Mouse (Mus musculus) E14TG2a.4 (cell line): Measurements from ENCODE around the gene Tspan5.

Source experiments
- CTCF ChIP-seq: conservative IDR thresholded peaks from 2 replicates; pipeline ENCODE4 v1.5.1; 2014; ENCODE audit warnings: low read length
- NANOG ChIP-seq: IDR thresholded peaks from 2 replicates; pipeline ENCODE4 v1.6.1; 2014; ENCODE audit warnings: borderline replicate concordance, low read length, mixed read lengths
- POU5F1 ChIP-seq: IDR thresholded peaks from 2 replicates; pipeline ENCODE4 v1.6.1; 2014; ENCODE audit warnings: low read length, borderline replicate concordance

GRCm38 (mm10) chr3:138909313-138909712 lies 167.3 kb downstream of the Tspan5 start:
- TF ChIP-seq CTCF: no peak
- TF ChIP-seq NANOG: no peak
- TF ChIP-seq POU5F1: no peak
